Mouse (Mus musculus) lung, postnatal 36 days (tissue): ENCODE measurements around the gene Anpep.

ENCODE experiments used
- DNase-seq: peaks from one replicate; pipeline ENCODE4 v3.0.0; 2022; ENCODE audit warnings: mixed read lengths

Anpep gene

DNA sequence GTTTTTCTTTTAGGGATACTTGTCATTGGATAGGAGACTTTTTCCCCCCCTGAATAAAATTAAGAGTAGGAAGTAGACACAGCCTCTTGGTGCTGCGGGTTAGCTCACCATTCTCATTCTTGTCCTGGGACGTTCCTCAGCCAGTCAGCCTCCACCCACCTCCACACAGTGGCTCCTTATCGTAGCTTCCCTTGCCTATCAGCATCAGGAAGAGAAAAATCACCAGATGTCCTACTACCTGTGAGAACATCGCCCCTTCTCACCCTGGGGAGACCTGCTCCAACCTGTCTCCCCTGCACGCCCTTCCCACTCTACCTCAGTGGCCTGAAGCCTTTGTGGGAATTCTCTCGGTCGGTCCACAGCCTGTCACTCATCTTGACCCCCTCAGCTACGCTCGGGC is at the start of gene Anpep:
Gene Anpep, minus strand, starts transcription at position 249 of the 400 bp plus-strand sequence.
- DNase-seq: no peak

DNA sequence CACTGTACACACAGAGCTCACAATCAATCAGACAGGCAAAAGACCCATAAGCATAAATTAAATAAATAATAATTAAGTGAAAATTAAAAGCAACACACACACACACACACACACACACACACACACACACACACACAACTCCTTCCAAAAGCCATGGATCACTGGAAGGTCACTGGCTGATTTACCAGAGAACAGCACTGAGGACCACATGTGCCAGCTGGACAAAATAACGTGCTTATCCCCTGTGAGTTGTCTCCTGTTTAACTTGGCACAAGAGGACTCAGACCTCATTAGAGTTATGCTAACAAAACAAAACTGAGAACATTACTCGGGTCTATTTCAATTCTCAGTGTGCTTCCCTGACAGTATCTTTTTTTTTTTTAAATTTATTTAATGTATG is 46.5 kb upstream of the Anpep start:
- DNase-seq: no peak

DNA sequence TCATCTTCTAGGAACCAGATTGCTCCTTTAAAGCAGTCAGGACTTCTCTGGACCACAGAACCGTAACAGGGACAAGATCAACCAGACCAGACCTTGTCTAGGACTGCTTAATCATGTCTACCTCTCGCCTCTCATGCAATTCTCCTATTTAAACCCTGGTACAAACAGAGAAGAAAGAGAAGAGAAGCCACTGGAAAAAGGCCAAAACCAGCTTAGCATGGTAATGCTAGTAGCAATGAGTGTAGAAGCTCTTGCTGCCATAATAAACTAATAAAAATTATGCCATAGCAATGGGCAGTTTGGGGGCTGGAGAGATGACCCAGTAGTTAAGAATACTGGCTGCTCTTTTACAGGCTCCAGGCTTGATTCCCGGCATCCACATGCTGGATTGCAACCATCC is 46.1 kb upstream of the Anpep start:
- DNase-seq: no peak

DNA sequence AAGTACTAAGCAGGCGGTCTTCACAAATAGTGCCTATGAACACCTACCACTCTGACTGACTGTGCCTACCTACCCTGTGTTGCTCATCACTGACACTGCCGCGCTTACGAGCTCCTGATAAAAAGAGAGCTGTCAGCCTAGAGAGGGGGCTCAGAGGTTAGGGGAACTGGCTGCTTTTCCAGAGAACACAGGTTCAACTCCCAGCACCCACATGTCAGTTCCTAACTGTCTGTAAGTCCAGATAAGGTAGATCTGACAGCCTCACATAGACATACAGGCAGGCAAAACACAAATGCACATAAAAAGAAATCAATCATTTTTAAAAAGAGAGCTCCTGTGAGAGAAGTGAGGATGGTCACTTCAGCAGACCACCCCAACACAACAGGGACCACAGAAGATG is 44.3 kb upstream of the Anpep start:
- no peak for DNase-seq

DNA sequence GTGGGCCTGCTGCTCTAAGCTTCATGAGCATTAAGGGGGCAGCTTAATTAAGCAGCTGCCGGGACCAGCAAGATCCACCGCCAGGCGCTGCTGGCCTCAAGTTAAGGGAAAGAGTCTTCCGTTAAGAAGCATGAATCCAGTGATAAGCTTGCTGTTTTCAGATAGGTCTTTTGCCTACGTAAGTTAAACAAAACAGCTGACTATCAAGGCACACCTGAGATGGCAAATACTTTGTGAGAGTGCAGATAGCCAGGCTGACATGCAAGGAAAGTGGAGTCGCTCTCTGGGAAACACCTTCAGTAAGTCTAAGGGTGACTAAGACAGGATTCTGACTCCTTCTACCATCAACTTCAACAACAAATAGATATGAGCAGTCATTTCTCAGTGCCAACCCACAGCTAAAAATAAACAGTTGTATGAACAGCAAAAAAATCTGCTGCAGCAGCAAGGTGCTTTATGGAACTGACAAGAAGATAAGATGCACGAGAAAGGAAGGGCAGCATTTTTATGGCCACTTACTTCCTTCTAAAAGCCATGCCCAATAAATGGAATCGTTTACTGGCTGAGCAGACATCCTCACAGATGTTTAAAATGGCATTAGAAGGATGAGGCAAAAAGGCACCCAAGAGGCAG is 42.4 kb upstream of the Anpep start:
- no peak for DNase-seq

DNA sequence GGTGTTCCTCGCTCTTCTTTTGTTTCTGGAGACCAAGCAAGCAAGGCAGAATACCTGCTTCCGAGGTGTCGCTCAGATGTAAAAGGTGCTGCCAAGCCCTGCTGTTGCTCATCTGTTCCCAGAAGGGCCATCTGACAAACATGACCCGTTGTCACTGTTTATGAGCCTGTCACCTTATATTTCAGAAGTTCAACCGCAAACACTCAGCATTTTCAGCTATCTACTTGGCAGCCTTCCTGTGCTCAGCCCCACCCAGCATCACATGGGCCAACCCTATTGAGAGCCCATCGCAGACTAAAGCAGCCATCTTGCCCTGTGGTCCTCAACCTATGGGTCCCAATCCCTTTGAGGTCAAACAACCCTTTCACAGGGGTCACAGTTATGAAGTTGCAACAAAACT is 39.9 kb upstream of the Anpep start:
- DNase-seq: no peak

DNA sequence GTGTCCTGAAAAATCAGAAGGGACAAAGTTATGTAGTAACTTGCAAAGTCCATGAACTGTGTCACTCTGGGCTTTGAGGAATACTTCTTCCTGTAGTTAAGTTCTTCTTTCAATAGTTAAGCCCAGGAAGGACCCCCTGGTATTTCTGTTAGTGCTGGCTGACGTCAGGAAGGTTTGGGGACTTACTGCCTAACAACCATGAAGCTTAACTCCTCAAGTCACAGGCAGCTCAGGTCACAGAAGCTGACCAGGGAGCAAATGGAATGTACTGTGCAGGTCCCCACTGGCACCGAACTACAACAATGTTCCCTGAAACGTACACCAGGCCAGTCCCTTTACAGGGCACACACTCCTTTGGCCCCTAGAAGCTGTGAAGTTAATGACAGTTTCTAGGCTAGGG is 34.4 kb upstream of the Anpep start:
- no peak for DNase-seq

DNA sequence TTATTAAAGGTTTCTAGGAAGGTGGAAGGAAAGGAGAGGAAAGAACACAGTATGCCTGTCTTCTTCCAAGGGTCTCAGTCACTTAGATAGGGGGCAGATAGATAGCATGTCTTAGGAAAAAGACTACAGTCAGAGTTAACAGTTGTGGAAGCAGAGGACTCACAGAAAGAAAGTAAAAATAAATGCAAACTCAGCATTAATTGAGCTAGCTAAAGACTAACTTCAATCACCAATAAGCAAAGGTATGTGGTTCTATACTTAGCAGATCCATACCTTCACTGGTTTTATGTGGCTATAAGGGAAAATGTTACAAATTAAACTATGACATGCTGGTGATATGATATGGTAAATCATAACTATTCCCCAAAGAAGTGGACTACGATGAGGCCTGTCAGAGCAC is 33.9 kb upstream of the Anpep start:
- DNase-seq: no peak

DNA sequence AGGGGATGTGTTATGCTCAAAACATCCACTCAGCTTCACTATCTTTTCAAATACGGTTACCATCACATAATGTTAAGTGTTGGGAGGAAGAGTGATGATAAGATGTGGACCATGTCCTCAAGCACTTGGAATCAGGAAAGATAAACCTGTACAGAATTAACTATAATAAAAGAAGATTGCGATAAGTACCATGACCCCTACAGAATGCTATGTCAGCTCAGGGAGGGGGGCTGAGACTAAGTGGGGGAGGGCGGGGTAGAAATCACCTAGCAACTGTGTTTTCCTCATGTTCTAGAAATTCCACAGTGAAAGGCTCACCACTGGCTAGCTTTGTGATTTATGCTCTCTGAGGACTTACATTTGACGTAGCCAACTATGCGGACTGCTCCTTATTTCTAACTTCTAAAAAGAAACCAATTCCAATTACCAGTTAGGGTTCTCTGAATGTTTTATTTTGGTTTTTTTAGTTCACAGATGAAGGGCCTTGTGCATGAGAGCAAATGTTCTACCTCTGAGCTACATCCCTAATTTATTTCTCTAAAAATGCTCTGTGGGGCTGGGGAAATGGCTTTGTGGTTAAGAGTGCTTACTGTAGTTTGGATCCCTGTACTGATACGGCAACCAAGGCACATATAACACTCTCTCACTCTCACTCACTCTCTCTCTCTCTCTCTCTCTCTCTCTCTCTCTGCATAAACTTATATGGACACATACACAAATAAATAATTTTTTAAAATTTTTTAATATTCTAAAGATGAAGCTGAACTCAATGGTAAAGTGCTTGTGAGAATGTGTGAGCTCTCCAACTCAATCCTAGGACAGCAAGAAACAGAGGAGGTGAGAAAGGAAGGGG is 31.9 kb upstream of the Anpep start:
- DNase-seq: no peak

DNA sequence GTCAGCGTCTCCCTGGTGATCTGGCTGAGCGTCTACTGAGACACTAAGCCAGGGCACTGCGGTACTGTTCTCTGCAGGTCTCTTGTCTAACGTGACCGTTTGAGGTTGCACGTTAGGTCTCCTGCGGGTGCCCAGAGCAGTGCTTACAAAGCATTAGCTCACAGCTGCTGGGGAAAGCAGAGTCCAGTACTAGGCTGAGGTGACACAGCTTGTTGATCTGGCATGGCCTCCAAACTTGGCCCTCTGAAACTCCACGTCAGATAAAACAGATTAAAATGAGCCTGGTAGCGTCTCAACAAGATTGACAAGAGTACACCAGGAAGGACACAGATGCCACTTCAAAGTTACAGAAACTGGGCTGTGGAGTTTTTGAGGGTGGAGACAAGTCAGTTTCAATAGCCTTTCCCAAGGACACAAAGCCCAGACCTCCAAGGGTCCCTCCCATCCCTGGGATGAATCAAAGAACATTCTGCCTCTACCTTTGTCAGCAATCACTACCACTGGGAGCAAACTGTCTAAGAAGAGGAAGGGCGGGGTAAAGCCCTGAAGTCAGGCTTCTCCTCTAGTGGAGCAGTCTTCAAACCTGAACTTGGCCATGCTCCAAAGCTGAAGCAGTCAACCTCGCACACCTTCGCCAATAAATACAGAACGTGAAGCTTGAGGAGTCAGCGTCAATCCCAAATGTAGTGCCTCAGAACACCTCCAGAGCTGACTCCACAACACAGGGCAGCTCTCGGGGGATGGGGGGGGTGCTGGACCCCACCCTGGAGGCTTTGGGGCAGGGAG is 29.8 kb upstream of the Anpep start:
- peak; percentile 33 for DNase-seq

DNA sequence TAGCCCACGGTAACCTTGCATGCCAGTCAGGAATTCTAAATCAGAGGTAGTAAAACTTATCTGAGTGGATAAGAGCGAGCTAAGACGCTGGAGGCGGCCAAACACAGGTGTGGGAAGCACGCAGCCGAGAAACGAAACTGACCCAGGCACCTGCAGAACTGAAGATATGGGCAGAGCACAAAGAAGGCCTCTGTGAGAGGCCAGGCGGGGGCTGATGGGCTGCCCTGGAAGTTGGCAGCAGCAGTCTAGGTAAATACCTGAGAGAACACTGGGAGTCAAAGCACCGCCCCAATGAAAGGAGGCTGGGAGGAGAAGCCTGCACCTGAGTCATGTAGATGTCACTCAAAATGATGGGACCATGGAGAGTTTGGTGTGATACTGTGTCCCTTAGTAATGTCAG is 27.7 kb upstream of the Anpep start:
- DNase-seq: peak; percentile 24

DNA sequence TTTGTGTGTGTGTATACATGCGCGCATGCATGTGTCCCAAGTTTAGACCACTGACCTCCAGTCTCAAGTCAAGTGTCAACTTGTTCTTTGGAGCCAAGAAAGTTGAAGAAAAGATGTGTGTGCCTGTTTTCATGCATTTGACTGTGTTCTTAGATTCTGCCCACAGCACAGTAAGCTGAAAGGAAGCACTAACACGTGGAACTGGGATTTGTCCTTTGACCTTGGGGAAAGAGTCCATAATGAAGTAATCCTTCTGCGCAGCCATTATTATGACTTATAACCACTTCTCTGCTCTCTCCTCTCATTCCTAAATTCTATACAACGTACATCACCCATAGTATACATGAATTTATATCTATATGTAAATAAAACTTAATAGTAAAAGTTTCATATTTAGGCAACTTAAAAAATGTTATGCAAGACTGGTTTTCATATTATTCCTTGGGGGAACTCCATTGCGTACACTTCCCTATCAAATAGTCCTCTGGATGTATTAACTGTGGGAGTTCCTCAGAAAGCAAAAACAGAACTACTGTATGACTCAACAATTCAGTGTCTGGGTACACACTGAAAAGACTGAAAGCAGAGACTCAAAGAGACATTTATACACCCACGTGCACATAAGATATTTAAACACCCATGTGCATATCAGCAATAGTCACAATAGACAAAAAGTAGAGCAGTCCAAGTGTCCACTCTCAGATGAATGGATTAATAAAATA is 22.9 kb upstream of the Anpep start:
- DNase-seq: no peak

DNA sequence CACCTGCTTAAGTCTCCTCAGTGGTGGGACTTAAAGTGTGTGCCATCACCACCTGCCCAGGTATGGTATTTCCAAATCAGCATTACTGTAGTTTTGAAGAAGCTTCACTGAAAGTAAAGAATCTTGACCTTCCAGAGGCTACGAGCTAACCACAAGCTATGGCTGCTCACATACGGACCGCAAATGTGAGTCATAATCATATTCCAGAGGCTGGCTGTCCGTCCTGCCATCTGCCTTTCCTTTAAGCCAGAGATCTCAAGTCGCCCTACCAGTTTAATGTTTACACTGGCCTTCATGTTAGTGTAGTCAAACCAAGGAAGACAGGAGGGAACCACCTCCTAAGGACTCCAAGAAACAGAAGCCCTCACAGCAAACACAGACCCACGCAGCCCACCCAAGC is 21.0 kb upstream of the Anpep start:
- no peak for DNase-seq

DNA sequence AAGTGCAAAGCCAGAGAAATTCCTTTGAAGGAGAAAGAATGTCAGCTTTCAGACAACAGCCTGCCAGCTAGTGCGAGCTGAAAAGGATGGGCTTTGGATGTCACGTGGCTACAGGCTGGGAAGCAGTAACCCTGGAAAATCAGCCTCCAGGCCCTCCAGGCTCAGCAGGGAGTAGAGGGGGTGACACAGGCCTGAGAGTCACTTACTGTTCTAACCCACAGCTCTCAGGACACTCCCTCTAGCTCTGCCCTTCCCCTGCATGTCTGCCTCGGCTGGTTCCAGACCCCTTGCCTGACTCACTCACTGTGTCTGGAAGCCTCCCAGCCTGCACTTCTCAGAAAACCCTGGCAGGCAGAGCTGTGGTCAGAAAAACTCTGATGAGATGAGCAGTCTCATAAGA is 20.1 kb upstream of the Anpep start:
- peak; percentile 27 for DNase-seq

DNA sequence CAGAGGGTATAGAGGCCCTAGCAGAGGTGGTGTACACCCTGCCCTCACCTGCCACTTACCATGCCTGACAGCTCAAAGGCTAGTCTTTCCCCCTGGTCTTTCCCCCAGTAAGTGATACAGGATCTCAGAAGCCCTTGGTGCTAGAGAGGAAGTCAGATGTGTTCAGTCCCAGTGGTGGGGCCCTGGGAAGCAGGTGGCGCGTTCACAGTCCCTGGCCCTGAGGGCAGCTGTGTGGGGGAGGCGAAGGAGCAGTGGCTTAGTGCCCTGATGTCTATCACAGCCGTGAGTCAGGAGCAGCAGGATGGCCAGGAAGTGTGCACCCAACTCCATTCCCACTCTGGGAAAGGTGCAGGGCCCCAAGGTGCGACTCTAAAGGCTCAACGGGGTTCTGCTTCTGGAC is 19.2 kb upstream of the Anpep start:
- no peak for DNase-seq

DNA sequence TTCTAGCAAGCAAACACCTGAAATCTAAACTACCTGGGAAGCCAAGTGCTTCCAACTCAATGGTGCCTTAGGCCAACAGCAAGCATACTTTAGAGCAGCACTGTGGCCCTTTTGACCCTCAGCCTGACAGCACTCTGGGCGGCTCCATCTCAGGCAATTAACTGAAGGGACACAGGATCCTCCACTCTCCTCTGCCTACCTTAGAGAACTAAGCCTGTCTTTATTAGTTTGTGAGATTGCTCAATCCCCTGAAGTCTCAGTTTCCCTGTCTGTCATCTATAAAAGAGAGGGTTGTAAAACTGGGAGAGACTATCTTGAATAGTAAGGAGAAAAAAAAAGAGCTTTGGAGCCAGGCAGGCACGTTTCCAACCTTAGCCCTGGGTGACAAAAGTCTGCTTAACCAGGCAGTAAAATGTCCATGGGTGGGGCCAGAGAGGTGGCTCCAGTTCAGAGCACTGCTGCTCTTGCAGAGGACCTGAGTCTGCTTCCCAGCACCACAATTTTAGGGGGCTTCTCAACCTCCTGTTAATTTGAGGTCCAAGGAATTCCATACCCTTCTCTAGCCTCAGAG is 17.7 kb upstream of the Anpep start:
- no peak for DNase-seq

DNA sequence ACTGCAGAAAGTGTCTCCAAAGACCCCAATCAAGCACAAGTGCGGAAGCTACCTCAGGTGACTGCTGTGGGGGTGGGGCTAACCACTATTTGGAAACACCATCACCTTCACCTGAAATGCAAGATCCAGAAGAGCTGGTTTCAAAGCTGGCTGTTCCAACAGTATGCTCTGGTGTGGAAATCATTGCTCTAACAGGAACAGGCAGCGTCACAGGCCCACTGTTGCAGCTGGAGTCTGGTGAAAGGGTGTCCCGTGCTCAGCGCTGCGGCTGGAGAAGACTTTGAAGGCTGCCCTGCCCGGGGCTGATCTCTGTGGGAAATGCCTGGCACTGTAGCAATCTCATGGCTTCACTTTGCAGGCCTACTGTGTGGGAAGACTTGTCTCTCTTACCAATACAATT is 12.5 kb upstream of the Anpep start:
- DNase-seq: no peak

DNA sequence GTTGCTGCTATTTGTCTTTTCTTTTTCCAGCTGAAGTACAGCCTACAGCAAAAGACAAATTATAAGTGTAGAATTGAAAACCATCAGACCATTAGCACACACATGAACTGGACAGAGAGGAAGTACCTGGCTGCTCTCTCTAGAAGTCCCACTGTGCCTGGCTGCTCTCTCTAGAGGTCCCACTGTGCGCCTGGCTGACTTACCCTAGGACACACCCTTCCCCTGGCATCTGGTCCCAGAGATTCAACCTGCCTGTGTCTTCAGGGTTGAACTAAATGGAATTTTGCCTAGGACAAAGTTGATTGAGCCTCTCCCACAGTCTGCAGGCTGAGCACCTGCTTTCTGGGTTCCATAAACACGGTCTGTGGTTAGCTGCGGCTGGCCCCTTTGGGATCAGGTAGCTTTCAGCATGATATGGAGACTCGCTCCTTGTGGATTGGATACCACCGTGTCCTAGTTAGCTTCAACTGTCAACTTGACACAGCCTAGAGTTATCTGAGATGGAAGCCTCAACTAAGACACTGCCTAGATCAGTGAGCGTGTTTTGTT is 11.0 kb upstream of the Anpep start:
- DNase-seq: no peak

DNA sequence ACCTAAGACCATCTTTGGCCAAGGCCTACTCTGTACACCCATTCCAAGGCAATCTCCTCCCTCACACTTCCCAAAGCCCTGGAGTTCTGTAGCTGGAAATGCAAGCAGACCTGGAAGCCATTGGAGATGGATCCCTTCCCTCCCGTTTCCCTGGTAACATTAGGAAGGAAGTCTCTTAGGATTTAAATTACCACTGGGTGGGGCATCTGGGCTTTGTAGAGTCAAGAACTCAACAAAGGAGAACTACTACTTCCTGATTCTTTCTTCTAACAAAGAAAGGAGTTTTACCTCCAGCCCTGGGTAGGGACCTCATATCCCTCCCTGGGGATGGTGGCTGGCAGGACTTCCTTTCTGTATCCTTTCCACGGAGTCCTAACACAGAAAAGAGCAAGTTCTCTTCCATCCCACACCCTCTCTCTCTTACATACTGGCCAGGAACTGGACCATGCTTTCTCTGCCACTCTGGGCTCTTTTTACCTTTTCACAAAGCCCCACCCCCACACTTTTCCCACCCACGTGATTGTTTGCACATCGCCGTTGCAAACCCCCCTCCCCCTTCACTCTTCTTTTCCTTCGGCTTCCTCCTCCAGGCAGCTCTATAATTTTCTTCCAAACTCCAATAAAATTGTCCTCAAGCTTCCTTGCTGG is 8.3 kb upstream of the Anpep start:
- DNase-seq: peak; percentile 56

DNA sequence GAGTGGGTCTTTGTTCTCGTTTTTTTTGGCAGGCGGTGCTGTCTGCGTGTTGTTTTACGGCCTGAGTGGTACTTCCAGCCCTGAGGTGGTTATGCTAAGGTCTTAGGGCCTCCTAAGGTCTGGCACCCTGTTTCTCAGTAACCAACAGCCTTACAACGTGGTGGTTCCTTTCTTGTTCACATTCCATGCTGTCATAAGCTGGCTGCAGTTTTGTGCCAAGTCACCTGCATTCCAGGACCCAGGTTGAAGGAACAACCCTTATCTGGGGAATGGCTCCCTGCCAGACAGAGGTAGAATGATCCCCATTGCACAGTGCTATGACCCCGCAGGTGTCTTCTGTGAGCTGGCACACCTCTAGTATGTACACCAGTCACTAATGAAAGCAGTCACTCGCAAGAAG is 7.6 kb upstream of the Anpep start:
- DNase-seq: peak; percentile 57

DNA sequence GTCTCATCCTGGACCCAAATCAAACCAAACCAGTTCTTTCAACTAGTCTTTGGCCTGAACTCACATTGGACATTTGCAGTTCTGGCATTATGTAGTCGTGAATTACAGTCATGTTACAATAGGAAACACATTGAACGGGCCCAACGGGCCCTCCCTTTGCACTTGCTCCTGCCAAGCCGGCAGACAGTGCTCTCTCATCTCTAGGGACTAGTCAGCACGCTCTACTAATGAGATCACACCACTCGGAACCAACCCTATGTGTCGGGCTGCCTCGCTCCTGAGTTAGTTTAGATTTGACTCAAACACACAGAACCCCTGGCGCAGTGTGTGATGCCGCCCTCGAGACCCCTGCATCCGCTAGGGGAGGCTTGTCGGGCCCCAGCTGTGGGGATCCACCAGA is 7.0 kb upstream of the Anpep start:
- DNase-seq: no peak
